Mouse (Mus musculus) embryonic facial prominence, embryonic 14.5 days (tissue): ENCODE data around the gene Ppp2r5c. TPM values are rescaled to one million over a fixed set of nuclear protein-coding genes. Genes with fewer than 3 reads are reported as not detected.

Experiments used
- ATAC-seq: fragments of 200-750 bp; cut with Nextera tagmentation; 2 replicates; pipeline ENCODE4 v1.8.0; 2017; ENCODE audit warnings: low read depth, moderate number of reproducible peaks, moderate TSS enrichment
- DNase-seq: peaks from one replicate; pipeline ENCODE4 v3.0.0-alpha.2; 2015; ENCODE audit warnings: low spot score
- H3K27ac ChIP-seq: fragments of 300-500 bp; sonication (generic); replicated peaks from 2 replicates; pipeline ENCODE4 v1.5.1; 2014; ENCODE audit warnings: low read depth, mild to moderate bottlenecking, low read length, moderate library complexity
- H3K27me3 ChIP-seq: fragments of 300-500 bp; sonication (generic); replicated peaks from 2 replicates; pipeline ENCODE4 v1.6.1; 2014; ENCODE audit warnings: low read length; ENCODE audit not compliant: control insufficient read depth, insufficient read depth
- H3K36me3 ChIP-seq: fragments of 300-500 bp; sonication (generic); 2 replicates; pipeline ENCODE4 v1.6.1; 2014; ENCODE audit warnings: low read length, mixed read lengths; ENCODE audit not compliant: control insufficient read depth, insufficient read depth
- H3K4me1 ChIP-seq: fragments of 300-500 bp; sonication (generic); 2 replicates; pipeline ENCODE4 v1.6.1; 2014; ENCODE audit warnings: antibody characterized with exemption, low read length; ENCODE audit not compliant: control insufficient read depth, insufficient read depth
- H3K4me2 ChIP-seq: fragments of 300-500 bp; sonication (generic); 2 replicates; pipeline ENCODE4 v1.6.1; 2014; ENCODE audit warnings: low read depth, mild to moderate bottlenecking, low read length, moderate library complexity, mixed read lengths
- H3K4me3 ChIP-seq: fragments of 300-500 bp; sonication (generic); 2 replicates; pipeline ENCODE4 v1.5.1; 2014; ENCODE audit warnings: low read depth, mild to moderate bottlenecking, low read length
- H3K9ac ChIP-seq: fragments of 300-500 bp; sonication (generic); 2 replicates; pipeline ENCODE4 v1.6.1; 2014; ENCODE audit warnings: low read depth, mild to moderate bottlenecking, low read length, moderate library complexity, mixed read lengths
- H3K9me3 ChIP-seq: fragments of 300-500 bp; sonication (generic); 2 replicates; pipeline ENCODE4 v1.6.1; 2016; ENCODE audit warnings: low read length; ENCODE audit not compliant: control insufficient read depth
- WGBS: fragments of 180-500 bp; shearing (Covaris S2); extraction: QIAGEN DNeasy Blood & Tissue Kit; methylation state at CpG from one replicate; pipeline ENCODE4 v1.1.7; 2014; 5-methylcytosine and 5-hydroxymethylcytosine counted together
- polyA plus RNA-seq: library from polyadenylated mRNA; unstranded; fragments of >200 nt; fragmentation: Nextera tagmentation; extraction: Ambion mirVana; gene quantifications from 2 replicates; pipeline ENCODE4 v1.2.1, GENCODE M21; 2014

Gene Ppp2r5c
- polyA plus RNA-seq, 1 experiment from 2014 or later = 133 TPM

- Histone ChIP-seq H3K4me1 (no peaks in the 10 kb centered on the region), H3K9ac (no peak overlapping the region), H3K9me3 (no peaks in the 10 kb centered on the region), H3K36me3 (no peaks in the 10 kb centered on the region), H3K27ac (no peak overlapping the region), H3K4me3 (no peak overlapping the region), H3K27me3 (no peaks in the 10 kb centered on the region), H3K4me2 (no peak overlapping the region)
- DNase-seq (peak; percentile 69), ATAC-seq (peak; percentile 70)
- 37% methylated on average over 7 of the region's 8 CpGs for WGBS
Measured at GRCm38 (mm10) chr12:110418735-110419350, 28.1 kb upstream of the Ppp2r5c start.

- no peak for DNase-seq
- Histone ChIP-seq H3K27me3 (no peaks in the 10 kb centered on the region), H3K4me3 (no peak overlapping the region), H3K27ac (no peak overlapping the region), H3K4me1 (no peaks in the 10 kb centered on the region), H3K9ac (no peak overlapping the region), H3K4me2 (no peak overlapping the region), H3K36me3 (no peaks in the 10 kb centered on the region), H3K9me3 (no peaks in the 10 kb centered on the region)
- no peak for ATAC-seq
- 76% methylated on average over 2 of the region's 2 CpGs for WGBS
Measured at GRCm38 (mm10) chr12:110419879-110420278, 27.0 kb upstream of the Ppp2r5c start.

DNA sequence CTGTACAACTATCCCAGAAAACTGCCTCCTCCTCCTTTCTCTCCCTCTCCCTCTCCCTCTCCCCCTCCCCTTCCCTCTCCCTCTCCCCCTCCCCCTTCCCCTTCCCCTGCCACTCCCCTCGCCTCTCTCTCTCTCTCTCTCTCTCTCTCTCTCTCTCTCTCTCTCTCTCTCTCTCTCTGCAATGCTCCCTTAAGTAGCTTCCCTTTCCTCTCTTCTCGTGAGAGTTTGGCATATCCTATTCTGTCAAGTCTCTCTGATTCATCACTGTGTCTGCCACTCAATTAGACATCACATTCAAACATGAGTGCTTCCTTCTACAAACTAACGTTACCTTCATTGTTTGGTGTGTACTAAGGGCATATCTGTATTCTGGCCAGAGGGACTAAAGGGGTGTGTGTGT is 25.6 kb upstream of the Ppp2r5c start:
- WGBS = 59% methylated on average over 3 of the region's 3 CpGs
- Histone ChIP-seq H3K27me3 (no peaks in the 10 kb centered on the region), H3K36me3 (no peaks in the 10 kb centered on the region), H3K9ac (no peak overlapping the region), H3K4me2 (no peak overlapping the region), H3K9me3 (no peaks in the 10 kb centered on the region), H3K27ac (no peak overlapping the region), H3K4me3 (no peak overlapping the region), H3K4me1 (no peaks in the 10 kb centered on the region)
- DNase-seq (no peak), ATAC-seq (no peak)

DNA sequence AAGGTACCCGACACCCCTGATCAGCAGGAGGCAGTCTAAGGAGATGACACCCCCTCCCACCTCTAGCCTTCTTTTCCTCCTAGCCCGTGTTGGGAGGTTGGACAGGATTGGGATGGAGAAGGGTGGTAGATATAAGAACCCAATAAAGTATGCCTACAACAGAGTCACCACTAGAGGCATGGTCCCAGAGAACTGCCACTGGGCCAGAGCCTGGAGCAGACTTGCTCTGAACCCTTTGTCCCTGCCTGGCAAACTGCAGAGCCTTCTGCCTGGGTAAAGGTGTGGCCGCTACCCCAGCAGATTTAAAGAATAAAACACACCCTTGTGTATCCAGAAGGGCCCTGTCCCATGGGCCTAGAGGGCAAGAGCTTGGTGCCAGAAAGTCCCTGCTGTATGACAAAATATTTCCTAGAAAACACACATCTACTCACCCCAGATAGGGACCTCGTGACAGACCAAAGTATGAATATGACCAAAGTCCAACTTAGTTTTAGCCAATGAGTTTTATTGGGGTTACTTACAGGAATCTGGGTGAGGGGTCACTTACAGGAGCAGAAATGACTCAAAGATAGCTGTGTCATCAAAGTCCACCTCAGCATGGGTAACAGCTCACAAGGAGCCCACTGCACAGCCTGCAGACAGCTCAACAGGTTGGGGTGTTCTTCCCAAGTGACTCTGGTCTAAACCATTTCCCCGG is 22.8 kb upstream of the Ppp2r5c start:
- Histone ChIP-seq H3K4me2 (no peak overlapping the region), H3K9ac (no peak overlapping the region), H3K9me3 (no peaks in the 10 kb centered on the region), H3K4me1 (no peaks in the 10 kb centered on the region), H3K4me3 (no peak overlapping the region), H3K27me3 (no peaks in the 10 kb centered on the region), H3K27ac (no peak overlapping the region), H3K36me3 (no peaks in the 10 kb centered on the region)
- WGBS = 83% methylated on average over 4 of the region's 5 CpGs
- DNase-seq (no peak), ATAC-seq (no peak)

DNA sequence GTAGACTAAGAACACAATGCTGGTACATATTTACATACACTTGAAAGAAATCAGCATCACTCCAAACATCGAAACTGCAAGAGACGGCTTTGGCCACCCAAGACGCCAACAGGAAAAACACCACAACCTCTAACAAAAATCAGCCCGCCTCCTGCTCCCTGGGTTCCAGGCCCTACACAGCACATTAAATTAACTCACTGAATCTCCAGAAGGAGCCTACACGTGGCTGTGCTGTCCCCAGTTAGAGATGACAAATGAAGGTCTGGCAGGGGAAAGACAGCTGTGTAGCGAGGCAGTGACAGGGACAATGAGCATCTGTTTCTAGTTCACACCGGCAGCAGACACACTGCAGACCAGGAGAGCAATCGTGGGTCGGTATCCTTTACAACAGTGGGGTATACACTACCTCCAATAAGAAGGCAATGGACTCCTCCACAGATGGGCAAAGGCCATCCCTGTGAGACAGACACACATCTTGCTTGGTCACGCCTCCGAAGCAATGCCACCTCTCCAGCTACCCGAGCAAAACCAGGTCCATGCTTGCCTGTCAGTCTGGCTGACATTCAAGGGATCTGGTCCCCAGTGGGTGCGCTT is 20.4 kb upstream of the Ppp2r5c start:
- H3K4me2 ChIP-seq = no peak overlapping the region
- H3K27me3 ChIP-seq = no peaks in the 10 kb centered on the region
- no peak overlapping the region for H3K27ac ChIP-seq
- H3K4me3 ChIP-seq = no peak overlapping the region
- no peaks in the 10 kb centered on the region for H3K4me1 ChIP-seq
- 61% methylated on average over 13 of the region's 13 CpGs for WGBS
- no peak overlapping the region for H3K9ac ChIP-seq
- H3K9me3 ChIP-seq = no peaks in the 10 kb centered on the region
- no peaks in the 10 kb centered on the region for H3K36me3 ChIP-seq
- no peak for ATAC-seq
- DNase-seq = no peak

DNA sequence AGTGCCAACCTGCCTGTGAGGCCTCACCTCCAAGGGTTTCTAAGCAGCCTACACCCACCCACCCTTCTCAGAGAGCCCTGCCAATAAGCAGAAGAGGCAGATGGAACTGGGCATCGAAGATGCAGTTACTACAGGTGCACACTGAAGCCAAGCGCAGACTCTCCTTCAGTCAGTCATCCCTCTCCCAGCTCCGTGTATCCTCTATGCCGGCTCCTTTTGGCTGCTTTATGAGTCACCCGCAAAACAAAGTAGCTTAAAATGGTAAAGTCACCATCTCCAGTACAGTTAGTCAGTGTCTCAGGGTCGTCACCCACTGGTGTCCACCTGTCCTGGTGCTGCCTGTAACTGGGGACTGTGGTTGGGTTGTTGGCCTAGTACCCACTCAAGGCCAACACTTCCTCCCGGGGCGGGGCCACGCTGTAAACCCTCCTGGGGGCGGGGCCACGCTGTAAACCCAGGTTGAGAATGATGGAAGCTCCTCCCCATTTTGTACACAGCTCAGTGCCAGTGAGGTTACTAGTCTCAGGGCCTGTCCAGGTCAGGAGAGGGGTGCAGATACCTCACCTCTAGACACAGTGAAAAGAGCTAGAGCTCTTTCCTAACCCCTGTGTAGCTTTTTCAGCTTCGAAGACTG is 17.5 kb upstream of the Ppp2r5c start:
- no peak overlapping the region for H3K9ac ChIP-seq
- H3K4me1 ChIP-seq = no peaks in the 10 kb centered on the region
- H3K9me3 ChIP-seq = no peaks in the 10 kb centered on the region
- H3K4me2 ChIP-seq = no peak overlapping the region
- H3K36me3 ChIP-seq = no peaks in the 10 kb centered on the region
- no peak overlapping the region for H3K4me3 ChIP-seq
- WGBS = 63% methylated on average over 12 of the region's 12 CpGs
- DNase-seq (no peak), ATAC-seq (no peak)
- H3K27me3 ChIP-seq = no peaks in the 10 kb centered on the region
- no peak overlapping the region for H3K27ac ChIP-seq

- DNase-seq (no peak), ATAC-seq (no peak)
- no peaks in the 10 kb centered on the region for H3K36me3 ChIP-seq
- no peaks in the 10 kb centered on the region for H3K9me3 ChIP-seq
- H3K9ac ChIP-seq = no peak overlapping the region
- no peaks in the 10 kb centered on the region for H3K4me1 ChIP-seq
- 68% methylated on average over 10 of the region's 10 CpGs for WGBS
- H3K4me2 ChIP-seq = no peak overlapping the region
- no peak overlapping the region for H3K4me3 ChIP-seq
- no peak overlapping the region for H3K27ac ChIP-seq
- no peaks in the 10 kb centered on the region for H3K27me3 ChIP-seq
Measured at GRCm38 (mm10) chr12:110429990-110430389, 16.9 kb upstream of the Ppp2r5c start.

GRCm38 (mm10) chr12:110431805-110432204 is 15.1 kb upstream of the Ppp2r5c start:
- Histone ChIP-seq H3K36me3 (no peaks in the 10 kb centered on the region), H3K27ac (no peak overlapping the region), H3K4me3 (no peak overlapping the region), H3K27me3 (no peaks in the 10 kb centered on the region), H3K9ac (no peak overlapping the region), H3K9me3 (no peaks in the 10 kb centered on the region), H3K4me1 (no peaks in the 10 kb centered on the region), H3K4me2 (no peak overlapping the region)
- no peak for DNase-seq
- no peak for ATAC-seq
- WGBS = 65% methylated on average over 7 of the region's 7 CpGs
